Mouse (Mus musculus) hindbrain, embryonic 11.5 days (tissue): ENCODE measurements at regions not wholly inside any gene's neighbourhood (a gene's known extent, or its start where the extent isn't known, plus 50 kb on each side); places are given as distances from the start of the nearest gene placed in this dataset.

Experiments used
- ATAC-seq: fragments of 200-750 bp; cut with Nextera tagmentation; 2 replicates; pipeline ENCODE4 v1.8.0; 2017; ENCODE audit warnings: mild to moderate bottlenecking, moderate TSS enrichment, moderate library complexity; ENCODE audit not compliant: low FRiP score
- DNase-seq: peaks from one replicate; pipeline ENCODE4 v3.0.0-alpha.2; 2015; ENCODE audit warnings: low spot score
- H3K27ac ChIP-seq: fragments of 300-500 bp; sonication (generic); 2 replicates; pipeline ENCODE4 v1.5.1; 2014; ENCODE audit warnings: mild to moderate bottlenecking, low read depth, low read length
- H3K27me3 ChIP-seq: fragments of 300-500 bp; sonication (generic); 2 replicates; pipeline ENCODE4 v1.6.1; 2014; ENCODE audit warnings: mild to moderate bottlenecking, low read length, moderate library complexity, mixed read lengths; ENCODE audit not compliant: control insufficient read depth, insufficient read depth
- H3K36me3 ChIP-seq: fragments of 300-500 bp; sonication (generic); 2 replicates; pipeline ENCODE4 v1.6.1; 2014; ENCODE audit warnings: mild to moderate bottlenecking, low read length, moderate library complexity, mixed read lengths; ENCODE audit not compliant: control insufficient read depth, insufficient read depth
- H3K4me1 ChIP-seq: fragments of 300-500 bp; sonication (generic); replicated peaks from 2 replicates; pipeline ENCODE4 v1.6.1; 2014; ENCODE audit warnings: low read length, mixed read lengths; ENCODE audit not compliant: control insufficient read depth, insufficient read depth
- H3K4me2 ChIP-seq: fragments of 300-500 bp; sonication (generic); replicated peaks from 2 replicates; pipeline ENCODE4 v1.6.1; 2014; ENCODE audit warnings: mild to moderate bottlenecking, low read depth, low read length
- H3K4me3 ChIP-seq: fragments of 300-500 bp; sonication (generic); 2 replicates; pipeline ENCODE4 v1.5.1; 2014; ENCODE audit warnings: low read depth, low read length
- H3K9ac ChIP-seq: fragments of 300-500 bp; sonication (generic); 2 replicates; pipeline ENCODE4 v1.6.1; 2014; ENCODE audit warnings: low read depth, low read length
- H3K9me3 ChIP-seq: fragments of 300-500 bp; sonication (generic); 2 replicates; pipeline ENCODE4 v1.6.1; 2016; ENCODE audit warnings: low read length; ENCODE audit not compliant: control insufficient read depth
- WGBS: fragments of 180-500 bp; shearing (Covaris S2); extraction: QIAGEN DNeasy Blood & Tissue Kit; methylation state at CpG from one replicate; pipeline ENCODE4 v1.1.7; 2014; 5-methylcytosine and 5-hydroxymethylcytosine counted together

GRCm38 (mm10) chr13:97554601-97555000, 205.8 kb downstream of the Gm10260 start:
- WGBS: 53% methylated on average over 5 of the region's 5 CpGs
- DNase-seq (no peak), ATAC-seq (no peak)
- Histone ChIP-seq H3K9ac (no peak overlapping the region), H3K27me3 (no peaks in the 10 kb centered on the region), H3K4me2 (no peak overlapping the region), H3K4me1 (no peaks in the 10 kb centered on the region), H3K9me3 (no peaks in the 10 kb centered on the region), H3K4me3 (no peak overlapping the region), H3K27ac (no peak overlapping the region), H3K36me3 (no peaks in the 10 kb centered on the region)

GRCm38 (mm10) chr13:97552236-97552635, 208.2 kb downstream of the Gm10260 start:
- no peak overlapping the region for H3K4me2 ChIP-seq
- no peaks in the 10 kb centered on the region for H3K36me3 ChIP-seq
- H3K27me3 ChIP-seq: no peaks in the 10 kb centered on the region
- WGBS: 70% methylated on average over 4 of the region's 4 CpGs
- H3K9me3 ChIP-seq: no peaks in the 10 kb centered on the region
- DNase-seq (no peak), ATAC-seq (no peak)
- H3K27ac ChIP-seq: no peak overlapping the region
- H3K9ac ChIP-seq: no peak overlapping the region
- no peaks in the 10 kb centered on the region for H3K4me1 ChIP-seq
- no peak overlapping the region for H3K4me3 ChIP-seq

- H3K36me3 ChIP-seq: no peaks in the 10 kb centered on the region
- H3K27me3 ChIP-seq: no peaks in the 10 kb centered on the region
- no peak overlapping the region for H3K27ac ChIP-seq
- no peak overlapping the region for H3K4me2 ChIP-seq
- ATAC-seq (no peak), DNase-seq (no peak)
- no peak overlapping the region for H3K4me3 ChIP-seq
- no peak overlapping the region for H3K9ac ChIP-seq
- no peaks in the 10 kb centered on the region for H3K9me3 ChIP-seq
- H3K4me1 ChIP-seq: no peaks in the 10 kb centered on the region
- WGBS: 95% methylated on average over 3 of the region's 3 CpGs
Measured at GRCm38 (mm10) chr13:97550880-97551279, 209.6 kb downstream of the Gm10260 start.

- Histone ChIP-seq H3K27ac (no peak overlapping the region), H3K27me3 (no peaks in the 10 kb centered on the region), H3K4me2 (no peak overlapping the region), H3K4me3 (no peak overlapping the region), H3K36me3 (no peaks in the 10 kb centered on the region), H3K9me3 (no peaks in the 10 kb centered on the region), H3K4me1 (no peaks in the 10 kb centered on the region), H3K9ac (no peak overlapping the region)
- 80% methylated on average over 5 of the region's 5 CpGs for WGBS
- ATAC-seq: no peak
- no peak for DNase-seq
Measured at GRCm38 (mm10) chr13:97550172-97550571, 210.3 kb downstream of the Gm10260 start.

GRCm38 (mm10) chr13:97549384-97549783, 211.0 kb downstream of the Gm10260 start:
- ATAC-seq (no peak), DNase-seq (no peak)
- Histone ChIP-seq H3K4me2 (no peak overlapping the region), H3K4me1 (no peaks in the 10 kb centered on the region), H3K36me3 (no peaks in the 10 kb centered on the region), H3K4me3 (no peak overlapping the region), H3K9me3 (no peaks in the 10 kb centered on the region), H3K27ac (no peak overlapping the region), H3K27me3 (no peaks in the 10 kb centered on the region), H3K9ac (no peak overlapping the region)
- 93% methylated on average over 6 of the region's 6 CpGs for WGBS

GRCm38 (mm10) chr13:97548527-97548977, 211.9 kb downstream of the Gm10260 start:
- H3K4me2 ChIP-seq: no peak overlapping the region

GRCm38 (mm10) chr13:97546936-97547335, 213.5 kb downstream of the Gm10260 start:
- Histone ChIP-seq H3K36me3 (no peaks in the 10 kb centered on the region), H3K4me3 (no peak overlapping the region), H3K27ac (no peak overlapping the region), H3K4me2 (no peak overlapping the region), H3K27me3 (no peaks in the 10 kb centered on the region), H3K9me3 (no peaks in the 10 kb centered on the region), H3K4me1 (no peaks in the 10 kb centered on the region), H3K9ac (no peak overlapping the region)
- WGBS: 62% methylated on average over 5 of the region's 5 CpGs
- no peak for ATAC-seq
- DNase-seq: no peak

More at GRCm38 (mm10) chr13:97548527-97548977, 211.9 kb downstream of the Gm10260 start:
- WGBS: 48% methylated on average over 9 of the region's 9 CpGs
- ATAC-seq (no peak), DNase-seq (no peak)
- Histone ChIP-seq H3K4me1 (no peaks in the 10 kb centered on the region), H3K36me3 (no peaks in the 10 kb centered on the region), H3K27ac (no peak overlapping the region), H3K4me3 (no peak overlapping the region), H3K9me3 (no peaks in the 10 kb centered on the region), H3K27me3 (no peaks in the 10 kb centered on the region), H3K9ac (no peak overlapping the region)

GRCm38 (mm10) chr13:97545971-97546454, 214.4 kb downstream of the Gm10260 start:
- no peak for DNase-seq
- H3K4me3 ChIP-seq: no peak overlapping the region
- H3K9me3 ChIP-seq: no peaks in the 10 kb centered on the region
- no peak overlapping the region for H3K27ac ChIP-seq
- no peaks in the 10 kb centered on the region for H3K4me1 ChIP-seq
- H3K36me3 ChIP-seq: no peaks in the 10 kb centered on the region
- H3K4me2 ChIP-seq: no peak overlapping the region
- no peak overlapping the region for H3K9ac ChIP-seq
- WGBS: 64% methylated on average over 9 of the region's 9 CpGs
- no peaks in the 10 kb centered on the region for H3K27me3 ChIP-seq
- no peak for ATAC-seq

- WGBS: 70% methylated on average over 9 of the region's 9 CpGs
- H3K9me3 ChIP-seq: no peaks in the 10 kb centered on the region
- H3K27ac ChIP-seq: no peak overlapping the region
- H3K4me3 ChIP-seq: no peak overlapping the region
- ATAC-seq (no peak), DNase-seq (no peak)
- no peaks in the 10 kb centered on the region for H3K4me1 ChIP-seq
- no peaks in the 10 kb centered on the region for H3K36me3 ChIP-seq
- H3K4me2 ChIP-seq: no peak overlapping the region
- no peaks in the 10 kb centered on the region for H3K27me3 ChIP-seq
- no peak overlapping the region for H3K9ac ChIP-seq
Measured at GRCm38 (mm10) chr13:97539686-97540085, 220.7 kb downstream of the Gm10260 start.
